Mouse (Mus musculus) CH12.LX (cell line): ENCODE measurements around the gene Kcnmb3. TPM values are rescaled to one million over a fixed set of nuclear protein-coding genes. Genes with fewer than 3 reads are reported as not detected.

Experiments used
- DNase-seq: peaks from one replicate; pipeline ENCODE4 v3.0.0-alpha.2; 2013; ENCODE audit errors: extremely low read depth
- H3K27ac ChIP-seq: 2 replicates; pipeline ENCODE4 v1.5.1; 2012; ENCODE audit warnings: low read depth, mild to moderate bottlenecking, control low read depth, moderate library complexity; ENCODE audit not compliant: insufficient read depth
- H3K27me3 ChIP-seq: replicated peaks from 2 replicates; pipeline ENCODE3; 2012; ENCODE audit warnings: inconsistent platforms
- H3K36me3 ChIP-seq, 2 experiments: replicated peaks in 1 of 2; 2 replicates each; pipeline versions ENCODE3 to v1.6.1; 2012; ENCODE audit warnings: inconsistent platforms in 1 of 2, low read length in 1 of 2, mild to moderate bottlenecking in 1 of 2, mixed read lengths in 1 of 2, moderate library complexity in 1 of 2; ENCODE audit not compliant: control insufficient read depth in 1 of 2, insufficient read depth in 1 of 2
- H3K4me1 ChIP-seq, 2 experiments: 2 replicates each; pipeline ENCODE4 v1.6.1; 2012; ENCODE audit warnings: inconsistent platforms in 1 of 2, moderate library complexity in 1 of 2; ENCODE audit not compliant: insufficient read depth in 2 of 2, control insufficient read depth in 1 of 2
- H3K4me2 ChIP-seq: 2 replicates; pipeline ENCODE4 v1.6.1; 2012; ENCODE audit warnings: low read depth, mild to moderate bottlenecking, control low read depth; ENCODE audit not compliant: poor library complexity, insufficient read depth, severe bottlenecking
- H3K4me3 ChIP-seq, 3 experiments: fragments of 150-350 bp in 1 of 3; sonication (generic) in 1 of 3; replicated peaks in 1 of 3; 2 replicates each; pipeline versions ENCODE3 to v1.5.1; 2011 to 2012; ENCODE audit warnings: low read depth in 2 of 3, low read length in 2 of 3, mild to moderate bottlenecking in 2 of 3, moderate library complexity in 2 of 3, control low read depth in 1 of 3, improper control_type of control experiment in 1 of 3, inconsistent platforms in 1 of 3, mixed read lengths in 1 of 3; ENCODE audit not compliant: poor library complexity in 1 of 3
- H3K79me2 ChIP-seq: replicated peaks from 2 replicates; pipeline ENCODE4 v1.6.1; 2012; ENCODE audit warnings: mild to moderate bottlenecking, moderate library complexity; ENCODE audit not compliant: control insufficient read depth, poor library complexity, insufficient read depth, severe bottlenecking; ENCODE audit errors: extremely low read depth
- H3K9ac ChIP-seq: 2 replicates; pipeline ENCODE4 v1.6.1; 2012; ENCODE audit warnings: low read depth, mild to moderate bottlenecking, control low read depth, moderate library complexity; ENCODE audit not compliant: insufficient read depth
- H3K9me3 ChIP-seq: replicated peaks from 2 replicates; pipeline ENCODE3; 2012; ENCODE audit warnings: low read length, inconsistent platforms, mixed read lengths
- CHD1 ChIP-seq: IDR thresholded peaks from 2 replicates; pipeline ENCODE4 v1.6.1; 2012; ENCODE audit warnings: low read depth, low read length, improper control_type of control experiment, inconsistent platforms
- CHD2 ChIP-seq: IDR thresholded peaks from 2 replicates; pipeline ENCODE4 v1.6.1; 2011; ENCODE audit warnings: low read length, improper control_type of control experiment
- CTCF ChIP-seq, 2 experiments: IDR thresholded peaks in 1 of 2; conservative IDR thresholded peaks in 1 of 2; 2 replicates each; pipeline ENCODE4 v1.5.1; 2011 to 2012; ENCODE audit warnings: low read depth in 2 of 2, low read length in 2 of 2, improper control_type of control experiment in 1 of 2, inconsistent platforms in 1 of 2, mild to moderate bottlenecking in 1 of 2, moderate library complexity in 1 of 2
- E2F4 ChIP-seq: IDR thresholded peaks from 2 replicates; pipeline ENCODE4 v1.6.1; 2011; ENCODE audit warnings: low read depth, low read length, improper control_type of control experiment; ENCODE audit not compliant: insufficient replicate concordance
- ELF1 ChIP-seq: IDR thresholded peaks from 2 replicates; pipeline ENCODE4 v1.6.1; 2014; ENCODE audit warnings: low read depth, mild to moderate bottlenecking, inconsistent platforms, low read length, improper control_type of control experiment
- EP300 ChIP-seq: IDR thresholded peaks from 2 replicates; pipeline ENCODE4 v1.6.1; 2011; ENCODE audit warnings: low read length, improper control_type of control experiment
- GABPA ChIP-seq: IDR thresholded peaks from 2 replicates; pipeline ENCODE4 v1.6.1; 2012; ENCODE audit warnings: low read depth, low read length, improper control_type of control experiment, inconsistent platforms; ENCODE audit not compliant: insufficient replicate concordance
- JUN ChIP-seq: IDR thresholded peaks from 2 replicates; pipeline ENCODE4 v1.6.1; 2011; ENCODE audit warnings: low read depth, mild to moderate bottlenecking, low read length, improper control_type of control experiment, moderate library complexity; ENCODE audit not compliant: insufficient read depth
- MEF2A ChIP-seq: IDR thresholded peaks from 2 replicates; pipeline ENCODE4 v1.6.1; 2014; ENCODE audit warnings: low read depth, mild to moderate bottlenecking, inconsistent platforms, low read length, improper control_type of control experiment, borderline replicate concordance
- MYC ChIP-seq: IDR thresholded peaks from 2 replicates; pipeline ENCODE4 v1.6.1; 2011; ENCODE audit warnings: low read depth, mild to moderate bottlenecking, improper control_type of control experiment, low read length
- NELFE ChIP-seq: IDR thresholded peaks from 2 replicates; pipeline ENCODE4 v1.6.1; 2011; ENCODE audit warnings: low read depth, low read length, improper control_type of control experiment
- NRF1 ChIP-seq: IDR thresholded peaks from 2 replicates; pipeline ENCODE4 v1.6.1; 2014; ENCODE audit warnings: low read depth, mild to moderate bottlenecking, inconsistent platforms, low read length, improper control_type of control experiment, moderate library complexity
- PAX5 ChIP-seq: IDR thresholded peaks from 2 replicates; pipeline ENCODE4 v1.6.1; 2012; ENCODE audit warnings: low read length, inconsistent platforms, mixed read lengths
- POLR2AphosphoS2 ChIP-seq: IDR thresholded peaks from 2 replicates; pipeline ENCODE4 v1.6.1; 2011; ENCODE audit warnings: low read depth, low read length, improper control_type of control experiment
- RAD21 ChIP-seq: IDR thresholded peaks from 2 replicates; pipeline ENCODE4 v1.6.1; 2011; ENCODE audit warnings: low read depth, mild to moderate bottlenecking, low read length, improper control_type of control experiment, moderate library complexity
- RCOR1 ChIP-seq: conservative IDR thresholded peaks from 2 replicates; pipeline ENCODE4 v1.6.1; 2012; ENCODE audit warnings: low read depth, mild to moderate bottlenecking, inconsistent platforms, low read length, improper control_type of control experiment
- SIN3A ChIP-seq: IDR thresholded peaks from 2 replicates; pipeline ENCODE4 v1.6.1; 2012; ENCODE audit warnings: low read length, improper control_type of control experiment, inconsistent platforms
- UBTF ChIP-seq: IDR thresholded peaks from 2 replicates; pipeline ENCODE4 v1.6.1; 2012; ENCODE audit warnings: low read depth, mild to moderate bottlenecking, inconsistent platforms, low read length, improper control_type of control experiment, moderate library complexity
- USF1 ChIP-seq: IDR thresholded peaks from 2 replicates; pipeline ENCODE4 v1.6.1; 2014; ENCODE audit warnings: low read depth, mild to moderate bottlenecking, inconsistent platforms, low read length, improper control_type of control experiment
- USF2 ChIP-seq: conservative IDR thresholded peaks from 2 replicates; pipeline ENCODE4 v1.6.1; 2011; ENCODE audit warnings: low read depth, low read length, improper control_type of control experiment
- ZC3H11A ChIP-seq: IDR thresholded peaks from 2 replicates; pipeline ENCODE4 v1.6.1; 2012; ENCODE audit warnings: low read depth, mild to moderate bottlenecking, inconsistent platforms, low read length, improper control_type of control experiment
- ZKSCAN1 ChIP-seq: IDR thresholded peaks from 2 replicates; pipeline ENCODE4 v1.6.1; 2012; ENCODE audit warnings: low read depth, inconsistent platforms, low read length, improper control_type of control experiment, borderline replicate concordance
- ZMIZ1 ChIP-seq: IDR thresholded peaks from 2 replicates; pipeline ENCODE4 v1.6.1; 2012; ENCODE audit warnings: low read depth, mild to moderate bottlenecking, inconsistent platforms, low read length, improper control_type of control experiment
- ZNF384 ChIP-seq: IDR thresholded peaks from 2 replicates; pipeline ENCODE4 v1.6.1; 2012; ENCODE audit warnings: low read depth, low read length, improper control_type of control experiment, inconsistent platforms
- dilution Hi-C: fragments of 300-500 bp; cut with MboI; formaldehyde crosslinking; loops from 2 replicates; pipeline ENCODE4 v1.14.3; 2020; ENCODE audit warnings: low sequenced_read_pairs; ENCODE audit not compliant: extremely low pct_unique_long_range_greater_than_20kb, extremely low pct_ligation_motif_present
- in situ Hi-C: fragments of 300-500 bp; cut with MboI; formaldehyde crosslinking; loops from 3 replicates; pipeline ENCODE4 v1.14.3; 2019; ENCODE audit warnings: low sequenced_read_pairs, low pct_ligation_motif_present, low pct_unique_long_range_greater_than_20kb, mixed read lengths
- polyA plus RNA-seq: library from polyadenylated mRNA; unstranded; fragments of >175 nt; gene quantifications from 2 replicates; pipeline ENCODE4 v1.2.1, GENCODE M21; 2012; ENCODE audit warnings: low read depth; ENCODE audit not compliant: insufficient read length
- total RNA-seq, 2 experiments: library from RNA; depleted of rRNA; stranded (reverse); fragments of 300-350 nt in 1 of 2; fragments of >200 nt in 1 of 2; gene quantifications; 2 replicates each; pipeline ENCODE4 v1.2.3; 2012 to 2014

Gene Kcnmb3
- total and polyA plus RNA-seq, 3 experiments: 1.0 to 4.7 (median 2.4) TPM

GRCm38 (mm10) chr3:32488172-32488571, 3.9 kb downstream of the Kcnmb3 start:
- in situ Hi-C loops: no loop called here
- TF ChIP-seq NRF1 (no peak), ZMIZ1 (no peak), CHD1 (no peak), USF1 (no peak), SIN3A (no peak), ZKSCAN1 (no peak), NELFE (no peak), RCOR1 (no peak), EP300 (no peak), PAX5 (no peak)
- TF ChIP-seq, all 38 proteins: peak for 0

GRCm38 (mm10) chr3:32486543-32486942, 5.5 kb downstream of the Kcnmb3 start:
- no peaks in the 10 kb centered on the region for H3K79me2 ChIP-seq
- H3K36me3 ChIP-seq: peaks cover 0 to 4% of the 10 kb centered on the region in 2 experiments
- H3K4me3 ChIP-seq: no peak overlapping the region
- no peak for TF ChIP-seq ELF1
- TF ChIP-seq UBTF: no peak
- TF ChIP-seq CHD2: no peak
- no peak for TF ChIP-seq PAX5
- TF ChIP-seq GABPA: no peak
- TF ChIP-seq CTCF (conservative IDR thresholded peaks at IDR 0.05 in 1 of 2, IDR thresholded peaks at IDR 0.05 in 1 of 2; ENCODE audit: low read depth in 2 of 2, low read length in 2 of 2): no peak
- no peak for TF ChIP-seq USF2
- TF ChIP-seq RAD21: no peak
- no peak for TF ChIP-seq NRF1
- TF ChIP-seq POLR2AphosphoS2: no peak
- TF ChIP-seq CHD1: no peak
- TF ChIP-seq ZC3H11A: no peak
- peak; percentile 61; the same call in 1 of the 2 replicates for TF ChIP-seq MYC
- TF ChIP-seq JUN: no peak
- peak; percentile 63 for TF ChIP-seq ZNF384
- TF ChIP-seq MEF2A: no peak
- no peak for TF ChIP-seq E2F4
- H3K4me1 ChIP-seq: peaks cover 22 to 56% of the 10 kb centered on the region in 2 experiments
- H3K9ac ChIP-seq: 0 out of 2 replicates have a peak overlapping the region, but pooled peaks have one; percentile 21
- H3K27me3 ChIP-seq: no peaks in the 10 kb centered on the region
- dilution Hi-C loops (no loop called here), in situ Hi-C loops (no loop called here)
- no peak overlapping the region for H3K27ac ChIP-seq
- H3K4me2 ChIP-seq: 0 out of 2 replicates have a peak overlapping the region, but pooled peaks have one; percentile 14
- H3K9me3 ChIP-seq: no peaks in the 10 kb centered on the region
- DNase-seq: no peak

More at GRCm38 (mm10) chr3:32488172-32488571, 3.9 kb downstream of the Kcnmb3 start:
- H3K27ac ChIP-seq: no peak overlapping the region
- H3K79me2 ChIP-seq: no peaks in the 10 kb centered on the region
- dilution Hi-C loops: no loop called here
- H3K4me2 ChIP-seq: no peak overlapping the region
- no peaks in the 10 kb centered on the region for H3K36me3 ChIP-seq
- H3K9me3 ChIP-seq: no peaks in the 10 kb centered on the region
- no peak overlapping the region for H3K4me3 ChIP-seq
- DNase-seq: no peak
- H3K9ac ChIP-seq: no peak overlapping the region
- H3K4me1 ChIP-seq: peaks cover 29 to 67% of the 10 kb centered on the region in 2 experiments
- no peaks in the 10 kb centered on the region for H3K27me3 ChIP-seq
